Mouse (Mus musculus) limb, embryonic 14.5 days (tissue): ENCODE results near the gene Gclm. TPM values are rescaled to one million over a fixed set of nuclear protein-coding genes. Genes with fewer than 3 reads are reported as not detected.

ENCODE experiments used
- ATAC-seq: fragments of 200-750 bp; cut with Nextera tagmentation; 2 replicates; pipeline ENCODE4 v1.8.0; 2017; ENCODE audit warnings: low read depth, moderate number of reproducible peaks, moderate TSS enrichment; ENCODE audit not compliant: low FRiP score
- DNase-seq: peaks from one replicate; pipeline ENCODE4 v3.0.0-alpha.2; 2015; ENCODE audit warnings: low spot score
- H3K27ac ChIP-seq: fragments of 300-500 bp; sonication (generic); replicated peaks from 2 replicates; pipeline ENCODE4 v1.5.1; 2014; ENCODE audit warnings: low read depth, mild to moderate bottlenecking, low read length, moderate library complexity, mixed read lengths
- H3K27me3 ChIP-seq: fragments of 300-500 bp; sonication (generic); 2 replicates; pipeline ENCODE4 v1.6.1; 2014; ENCODE audit warnings: low read length, mixed read lengths; ENCODE audit not compliant: control insufficient read depth, insufficient read depth
- H3K36me3 ChIP-seq: fragments of 300-500 bp; sonication (generic); 2 replicates; pipeline ENCODE4 v1.6.1; 2014; ENCODE audit warnings: mild to moderate bottlenecking, low read length, moderate library complexity, mixed read lengths; ENCODE audit not compliant: control insufficient read depth, insufficient read depth
- H3K4me1 ChIP-seq: fragments of 300-500 bp; sonication (generic); 2 replicates; pipeline ENCODE4 v1.6.1; 2014; ENCODE audit warnings: antibody characterized with exemption, low read length, mixed read lengths; ENCODE audit not compliant: control insufficient read depth, insufficient read depth
- H3K4me2 ChIP-seq: fragments of 300-500 bp; sonication (generic); replicated peaks from 2 replicates; pipeline ENCODE4 v1.6.1; 2014; ENCODE audit warnings: low read depth, mild to moderate bottlenecking, low read length, moderate library complexity; ENCODE audit not compliant: severe bottlenecking
- H3K4me3 ChIP-seq: fragments of 300-500 bp; sonication (generic); replicated peaks from 2 replicates; pipeline ENCODE4 v1.5.1; 2014; ENCODE audit warnings: low read length
- H3K9ac ChIP-seq: fragments of 300-500 bp; sonication (generic); 2 replicates; pipeline ENCODE4 v1.6.1; 2014; ENCODE audit warnings: mild to moderate bottlenecking, low read depth, low read length, moderate library complexity; ENCODE audit not compliant: severe bottlenecking
- H3K9me3 ChIP-seq: fragments of 300-500 bp; sonication (generic); 2 replicates; pipeline ENCODE4 v1.6.1; 2016; ENCODE audit warnings: low read length; ENCODE audit not compliant: control insufficient read depth
- POLR2A ChIP-seq: fragments of 200-500 bp; IDR thresholded peaks from 2 replicates; pipeline ENCODE4 v1.8.0; 2012; ENCODE audit warnings: inconsistent platforms, mild to moderate bottlenecking, moderate library complexity, borderline replicate concordance; ENCODE audit not compliant: insufficient read depth, insufficient read length; ENCODE audit errors: extremely low read depth
- WGBS: fragments of 180-500 bp; shearing (Covaris S2); extraction: QIAGEN DNeasy Blood & Tissue Kit; methylation state at CpG from one replicate; pipeline ENCODE4 v1.1.7; 2014; 5-methylcytosine and 5-hydroxymethylcytosine counted together
- polyA plus RNA-seq, 2 experiments: library from polyadenylated mRNA; depleted of rRNA in 1 of 2; stranded (reverse) in 1 of 2; unstranded in 1 of 2; fragments of >200 nt; fragmentation: Nextera tagmentation in 1 of 2; extraction: Ambion mirVana in 1 of 2; gene quantifications; 2 replicates each; pipeline versions ENCODE4 v1.2.1 to v1.2.3; 2012 to 2014

The Gclm gene
- polyA plus RNA-seq, 2 experiments, result 30.4 to 58.4 TPM

- Histone ChIP-seq H3K9ac (no peak overlapping the region), H3K4me3 (no peak overlapping the region), H3K4me1 (peaks cover 12% of the 10 kb centered on the region), H3K27ac (no peak overlapping the region), H3K4me2 (no peak overlapping the region), H3K36me3 (no peaks in the 10 kb centered on the region), H3K9me3 (no peaks in the 10 kb centered on the region), H3K27me3 (no peaks in the 10 kb centered on the region)
- TF ChIP-seq POLR2A, result no peak
- ATAC-seq, result no peak
- WGBS, result 60% methylated on average over 6 of the region's 6 CpGs
- no peak for DNase-seq
Measured at GRCm38 (mm10) chr3:122242876-122243275, 2.5 kb upstream of the Gclm start.

- no peak overlapping the region for H3K4me2 ChIP-seq
- TF ChIP-seq POLR2A, result no peak
- no peaks in the 10 kb centered on the region for H3K9me3 ChIP-seq
- ATAC-seq (no peak), DNase-seq (no peak)
- 47% methylated on average over 14 of the region's 14 CpGs for WGBS
- H3K9ac ChIP-seq, result no peak overlapping the region
- H3K36me3 ChIP-seq, result no peaks in the 10 kb centered on the region
- H3K27me3 ChIP-seq, result no peaks in the 10 kb centered on the region
- H3K4me3 ChIP-seq, result no peak overlapping the region
- no peak overlapping the region for H3K27ac ChIP-seq
- peaks cover 12% of the 10 kb centered on the region for H3K4me1 ChIP-seq
Measured at GRCm38 (mm10) chr3:122243416-122244167, 1.8 kb upstream of the Gclm start.

- Histone ChIP-seq H3K9me3 (no peaks in the 10 kb centered on the region), H3K27me3 (no peaks in the 10 kb centered on the region), H3K4me2 (peak overlapping the region; percentile 45), H3K9ac (peak overlapping the region; percentile 32; the same call in 1 of the 2 replicates), H3K27ac (0 out of 2 replicates have a peak overlapping the region, but pooled peaks have one; percentile 3), H3K36me3 (no peaks in the 10 kb centered on the region), H3K4me3 (peak overlapping the region; percentile 22), H3K4me1 (peaks cover 12% of the 10 kb centered on the region)
- DNase-seq (no peak), ATAC-seq (no peak)
- TF ChIP-seq POLR2A, result no peak
- WGBS, result 39% methylated on average over 6 of the region's 6 CpGs
Measured at GRCm38 (mm10) chr3:122244759-122245158, 598 bp upstream of the Gclm start.

GRCm38 (mm10) chr3:122245878-122246332, 548 bp downstream of the Gclm start:
- Histone ChIP-seq H3K4me3 (peak overlapping the region; percentile 89), H3K36me3 (no peaks in the 10 kb centered on the region), H3K4me1 (peaks cover 12% of the 10 kb centered on the region), H3K9me3 (no peaks in the 10 kb centered on the region), H3K27me3 (no peaks in the 10 kb centered on the region), H3K27ac (peak overlapping the region; percentile 72), H3K4me2 (peak overlapping the region; percentile 76), H3K9ac (peak overlapping the region; percentile 82)
- DNase-seq (peak; percentile 41), ATAC-seq (peak; percentile 17)
- no peak for TF ChIP-seq POLR2A
- under 1% methylated on average over 35 of the region's 50 CpGs for WGBS

GRCm38 (mm10) chr3:122246406-122246805, 1.0 kb downstream of the Gclm start:
- peak overlapping the region; percentile 89 for H3K4me3 ChIP-seq
- no peak for TF ChIP-seq POLR2A
- peak overlapping the region; percentile 76 for H3K4me2 ChIP-seq
- WGBS, result 32% methylated on average over 6 of the region's 6 CpGs
- H3K9me3 ChIP-seq, result no peaks in the 10 kb centered on the region
- H3K9ac ChIP-seq, result peak overlapping the region; percentile 82
- peaks cover 12% of the 10 kb centered on the region for H3K4me1 ChIP-seq
- no peak overlapping the region for H3K27ac ChIP-seq
- ATAC-seq (no peak), DNase-seq (no peak)
- no peaks in the 10 kb centered on the region for H3K27me3 ChIP-seq
- no peaks in the 10 kb centered on the region for H3K36me3 ChIP-seq
